Mouse (Mus musculus) stomach, embryonic 16.5 days (tissue): ENCODE measurements around the gene Hddc3. TPM values are rescaled to one million over a fixed set of nuclear protein-coding genes. Genes with fewer than 3 reads are reported as not detected.
"Not testable (repeated sequence)": the region's sequence is repeated elsewhere in the genome, so short reads cannot be mapped to it uniquely, and the experiment has no call there.

ENCODE experiments used
- ATAC-seq: fragments of 200-750 bp; cut with Nextera tagmentation; 2 replicates; pipeline ENCODE4 v1.8.0; 2017; ENCODE audit warnings: moderate number of reproducible peaks, moderate TSS enrichment; ENCODE audit not compliant: insufficient read depth, low FRiP score
- H3K27ac ChIP-seq: fragments of 300-500 bp; sonication (generic); 2 replicates; pipeline ENCODE4 v1.5.1; 2014; ENCODE audit warnings: low read length
- H3K27me3 ChIP-seq: fragments of 300-500 bp; sonication (generic); 2 replicates; pipeline ENCODE4 v1.6.1; 2014; ENCODE audit warnings: low read length, control low read depth, mixed read lengths; ENCODE audit not compliant: control insufficient read depth, insufficient read depth
- H3K36me3 ChIP-seq: fragments of 300-500 bp; sonication (generic); 2 replicates; pipeline ENCODE4 v1.6.1; 2014; ENCODE audit warnings: low read length; ENCODE audit not compliant: control insufficient read depth, insufficient read depth
- H3K4me1 ChIP-seq: fragments of 300-500 bp; sonication (generic); 2 replicates; pipeline ENCODE4 v1.6.1; 2014; ENCODE audit warnings: low read length, control low read depth, mixed read lengths; ENCODE audit not compliant: control insufficient read depth, insufficient read depth
- H3K4me2 ChIP-seq: fragments of 300-500 bp; sonication (generic); 2 replicates; pipeline ENCODE4 v1.6.1; 2014; ENCODE audit warnings: low read depth, low read length, mixed read lengths
- H3K4me3 ChIP-seq: fragments of 300-500 bp; sonication (generic); replicated peaks from 2 replicates; pipeline ENCODE4 v1.5.1; 2014; ENCODE audit warnings: mild to moderate bottlenecking, low read length
- H3K9ac ChIP-seq: fragments of 300-500 bp; sonication (generic); 2 replicates; pipeline ENCODE4 v1.6.1; 2014; ENCODE audit warnings: low read length
- H3K9me3 ChIP-seq: fragments of 300-500 bp; sonication (generic); replicated peaks from 2 replicates; pipeline ENCODE4 v1.6.1; 2016; ENCODE audit warnings: low read length, control low read depth; ENCODE audit not compliant: control insufficient read depth
- WGBS: fragments of 180-500 bp; shearing (Covaris S2); extraction: QIAGEN DNeasy Blood & Tissue Kit; methylation state at CpG from one replicate; pipeline ENCODE4 v1.1.7; 2014; 5-methylcytosine and 5-hydroxymethylcytosine counted together
- polyA plus RNA-seq: library from polyadenylated mRNA; unstranded; fragments of >200 nt; fragmentation: Nextera tagmentation; extraction: Ambion mirVana; gene quantifications from 2 replicates; pipeline ENCODE4 v1.2.1, GENCODE M21; 2015

Hddc3 gene
- polyA plus RNA-seq, 1 experiment from 2014 or later, result 13.4 TPM

DNA sequence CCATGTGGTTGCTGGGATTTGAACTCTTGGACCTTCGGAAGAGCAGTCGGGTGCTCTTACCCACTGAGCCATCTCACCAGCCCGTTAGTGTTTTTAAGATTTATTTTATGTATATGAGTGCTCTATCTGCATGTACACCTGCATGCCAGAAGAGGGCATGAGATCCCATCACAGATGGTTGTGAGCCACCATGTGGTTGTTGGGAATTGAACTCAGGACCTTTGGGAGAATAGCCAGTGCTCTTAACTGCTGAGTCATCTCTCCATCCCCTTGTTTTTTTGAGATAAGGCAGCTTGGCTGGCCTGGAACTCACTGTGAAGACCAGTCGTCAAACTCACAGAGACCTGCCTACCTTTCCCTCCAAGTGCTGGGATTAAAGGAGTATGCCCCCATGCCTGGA, 53.5 kb downstream of the Hddc3 start:
- Histone ChIP-seq H3K36me3 (peaks cover 21% of the 10 kb centered on the region; the same call in 1 of the 2 replicates), H3K4me1 (peaks cover 16% of the 10 kb centered on the region)
- H3K27me3 ChIP-seq, H3K27ac ChIP-seq, H3K9ac ChIP-seq, H3K4me3 ChIP-seq, ATAC-seq, H3K4me2 ChIP-seq, H3K9me3 ChIP-seq: not testable (repeated sequence)
- 84% methylated on average over 4 of the region's 4 CpGs for WGBS

- no peak for ATAC-seq
- WGBS, result 89% methylated on average over 9 of the region's 9 CpGs
- no peak overlapping the region for H3K27ac ChIP-seq
- peaks cover 16% of the 10 kb centered on the region; the same call in 1 of the 2 replicates for H3K36me3 ChIP-seq
- H3K4me1 ChIP-seq, result peaks cover 20% of the 10 kb centered on the region
- H3K9me3 ChIP-seq, result no peaks in the 10 kb centered on the region
- H3K27me3 ChIP-seq, result no peaks in the 10 kb centered on the region
- H3K4me2 ChIP-seq, result no peak overlapping the region
- no peak overlapping the region for H3K4me3 ChIP-seq
- no peak overlapping the region for H3K9ac ChIP-seq
Observed at GRCm38 (mm10) chr7:80397986-80398385, 55.1 kb downstream of the Hddc3 start.

GRCm38 (mm10) chr7:80398654-80399444, 55.9 kb downstream of the Hddc3 start:
- peaks cover 29% of the 10 kb centered on the region for H3K4me1 ChIP-seq
- WGBS, result 76% methylated on average over 9 of the region's 9 CpGs
- no peak for ATAC-seq
- peaks cover 16% of the 10 kb centered on the region; the same call in 1 of the 2 replicates for H3K36me3 ChIP-seq
- no peak overlapping the region for H3K4me3 ChIP-seq
- no peaks in the 10 kb centered on the region for H3K27me3 ChIP-seq
- H3K4me2 ChIP-seq, result no peak overlapping the region
- no peak overlapping the region for H3K27ac ChIP-seq
- no peaks in the 10 kb centered on the region for H3K9me3 ChIP-seq
- peak overlapping the region; percentile 21; the same call in 1 of the 2 replicates for H3K9ac ChIP-seq

- H3K4me2 ChIP-seq, result peak overlapping the region; percentile 26; the same call in 1 of the 2 replicates
- H3K4me1 ChIP-seq, result peaks cover 33% of the 10 kb centered on the region
- WGBS, result 54% methylated on average over 5 of the region's 5 CpGs
- no peak overlapping the region; the same call in 1 of the 2 replicates for H3K27ac ChIP-seq
- no peak overlapping the region for H3K9ac ChIP-seq
- H3K9me3 ChIP-seq, result no peaks in the 10 kb centered on the region
- H3K4me3 ChIP-seq, result no peak overlapping the region
- no peak for ATAC-seq
- H3K36me3 ChIP-seq, result peaks cover 11% of the 10 kb centered on the region; the same call in 1 of the 2 replicates
- H3K27me3 ChIP-seq, result 0 out of 2 replicates have a peak, but pooled peaks cover 5% of the 10 kb centered on the region
Observed at GRCm38 (mm10) chr7:80400099-80400498, 57.2 kb downstream of the Hddc3 start.

Other genes starting within 250 kb of the Hddc3 start
- gene Idh2, start 227.7 kb upstream of the Hddc3 start, polyA plus RNA-seq, result 606 and 633 TPM in 2 replicates
- gene Sema4b, start 156.3 kb upstream of the Hddc3 start, polyA plus RNA-seq, result 19.7 and 23.7 TPM in 2 replicates
- gene Cib1, start 110.3 kb upstream of the Hddc3 start, polyA plus RNA-seq, result 141 and 167 TPM in 2 replicates
- 4.0 and 4.7 TPM in 2 replicates for gene Gdpgp1, start 110.2 kb upstream of the Hddc3 start, polyA plus RNA-seq
- gene Ttll13, start 96.7 kb upstream of the Hddc3 start, polyA plus RNA-seq, result 0.56 and 1.1 TPM in 2 replicates
- 52.2 and 53.3 TPM in 2 replicates for gene Ngrn, start 81.9 kb upstream of the Hddc3 start, polyA plus RNA-seq
- 12.5 and 13.2 TPM in 2 replicates for gene Vps33b, start 73.5 kb upstream of the Hddc3 start, polyA plus RNA-seq
- 125 and 145 TPM in 2 replicates for gene Prc1, start 48.7 kb upstream of the Hddc3 start, polyA plus RNA-seq
- gene Rccd1, start 18.6 kb upstream of the Hddc3 start, polyA plus RNA-seq, result 9.4 and 11.7 TPM in 2 replicates
- gene Unc45a, start 2.1 kb upstream of the Hddc3 start, polyA plus RNA-seq, result 44.5 and 48.1 TPM in 2 replicates
- 13.8 and 14.7 TPM in 2 replicates for gene Man2a2, start 28.3 kb downstream of the Hddc3 start, polyA plus RNA-seq
- gene Fes, start 44.8 kb downstream of the Hddc3 start, polyA plus RNA-seq, result 12.3 and 13.8 TPM in 2 replicates
- gene Furin, start 62.3 kb downstream of the Hddc3 start, polyA plus RNA-seq, result 8.7 and 9.5 TPM in 2 replicates
- gene Blm, start 192.0 kb downstream of the Hddc3 start, polyA plus RNA-seq, result 13.2 and 13.8 TPM in 2 replicates